In genomic region chr3:101661184-101661992, GRCm38 (mm10) we compare ENCODE assay signal across 8 mouse cellular contexts. TPM values are rescaled to one million over a fixed set of nuclear protein-coding genes. Genes with fewer than 3 reads are reported as not detected.
DNase-seq lines count a peak whose midpoint lies in the region; ATAC-seq lines count a peak whose summit lies in the region.

No protein-coding gene starts in this region.

- H3K9ac ChIP-seq in forebrain, embryonic 13.5 days: no peak overlapping the region
- H3K9ac ChIP-seq in lung, embryonic 15.5 days: no peak overlapping the region

- peaks cover 19% of the 10 kb centered on the region for H3K4me1 ChIP-seq in forebrain, embryonic 13.5 days
- H3K4me1 ChIP-seq in lung, embryonic 15.5 days: 0 out of 2 replicates have a peak, but pooled peaks cover 3% of the 10 kb centered on the region

- no peak overlapping the region for H3K4me2 ChIP-seq in forebrain, embryonic 13.5 days
- H3K4me2 ChIP-seq in lung, embryonic 15.5 days: no peak overlapping the region

- no peak overlapping the region for H3K4me3 ChIP-seq in forebrain, embryonic 13.5 days
- H3K4me3 ChIP-seq in lung, embryonic 15.5 days: no peak overlapping the region

- H3K27ac ChIP-seq in forebrain, embryonic 13.5 days: peak overlapping the region; percentile 55
- no peak overlapping the region for H3K27ac ChIP-seq in lung, embryonic 15.5 days

- H3K27me3 ChIP-seq in forebrain, embryonic 13.5 days: no peaks in the 10 kb centered on the region
- no peaks in the 10 kb centered on the region for H3K27me3 ChIP-seq in lung, embryonic 15.5 days
- no peaks in the 10 kb centered on the region for H3K27me3 ChIP-seq in splenic B cell, adult 2 months (ENCODE audit: control insufficient read depth, insufficient read depth, low read length, poor library complexity, severe bottlenecking)

- peak; percentile 35 to 54 for DNase-seq in right cerebral cortex, postnatal 10 days (ENCODE audit: low spot score in 2 of 2)
- no peak for DNase-seq in right cerebral cortex, adult 2 months (ENCODE audit: low spot score in 2 of 2)
- peak; percentile 28 for DNase-seq in splenic B cell, adult 2 months (ENCODE audit: low read depth, low spot score)
- DNase-seq in urinary bladder, postnatal 25 days (ENCODE audit: low spot score): no peak
- no peak for DNase-seq in cerebellum, adult 18-20 months

- peak; percentile 81 for ATAC-seq in forebrain, embryonic 13.5 days
- 0 out of 2 replicates have a peak, but pooled peaks have one; percentile 23 for ATAC-seq in lung, embryonic 15.5 days (ENCODE audit: borderline replicate concordance, extremely low read depth, low FRiP score, low TSS enrichment)
- ATAC-seq in monocyte, adult 5-6 weeks (replicated peaks; ENCODE audit: insufficient number of reproducible peaks, low FRiP score, low TSS enrichment, poor library complexity, severe bottlenecking): no peak

- no peaks in the 10 kb centered on the region for H3K36me3 ChIP-seq in forebrain, embryonic 13.5 days (ENCODE audit: poor library complexity, severe bottlenecking)
- H3K36me3 ChIP-seq in lung, embryonic 15.5 days: no peaks in the 10 kb centered on the region
- no peaks in the 10 kb centered on the region for H3K36me3 ChIP-seq in splenic B cell, adult 2 months (ENCODE audit: control insufficient read depth, insufficient read depth, low read length, poor library complexity, severe bottlenecking)

- no peaks in the 10 kb centered on the region for H3K9me3 ChIP-seq in forebrain, embryonic 13.5 days (replicated peaks)
- no peaks in the 10 kb centered on the region for H3K9me3 ChIP-seq in lung, embryonic 15.5 days

- WGBS in forebrain, embryonic 13.5 days: 37% methylated on average over 9 of the region's 9 CpGs
- WGBS in lung, embryonic 15.5 days: 34% methylated on average over 9 of the region's 9 CpGs

RNA-seq across cellular contexts. Expression of gene Atp1a1, which starts 56.9 kb away (rescaled TPM):
- 32.5 and 34.0 TPM in 2 replicates for polyA plus RNA-seq in forebrain, embryonic 13.5 days (2015; fragmentation: Nextera tagmentation; extraction: Ambion mirVana)
- 99.7 and 117 TPM in 2 replicates for polyA plus RNA-seq in lung, embryonic 15.5 days (2015; fragmentation: Nextera tagmentation; extraction: Ambion mirVana)
- 400 to 470 TPM (median 447 TPM) in 3 replicates for total RNA-seq in monocyte, adult 5-6 weeks (2017)

Comparison
In these comparisons a context has a peak if more than half of its experiments do, and no peak if none do; other contexts are left out.
1. DNase-seq: peak in right cerebral cortex, postnatal 10 days (2 of 2) and splenic B cell, adult 2 months (single experiment); none in right cerebral cortex, adult 2 months (0 of 2), urinary bladder, postnatal 25 days (single experiment) and cerebellum, adult 18-20 months (0 of 2).